Mouse (Mus musculus): ENCODE measurements at regions not wholly inside any gene's neighbourhood (a gene's known extent, or its start where the extent isn't known, plus 50 kb on each side); places are given as distances from the start of the nearest gene placed in this dataset.
A peak's percentile ranks its signal among the peaks of the same experiment; 100 is the strongest.

- 34% methylated on average over 8 of the region's 8 CpGs for whole genome bisulfite sequencing
- TF ChIP-seq EP300 (IDR thresholded peaks at IDR 0.05): no peak
- no peak for TF ChIP-seq CTCF (IDR thresholded peaks at IDR 0.05)
- ATAC-seq: 0 out of 2 replicates have a peak, but pooled peaks have one; percentile 40
- no peaks in the 10 kb centered on the region; the same call in 1 of the 2 replicates for H3K4me1 ChIP-seq (ENCODE audit: insufficient read depth, low read depth, low read length)
- H3K4me3 ChIP-seq (ENCODE audit: low read depth, low read length): no peak overlapping the region
- no peaks in the 10 kb centered on the region for H3K27me3 ChIP-seq (replicated peaks; ENCODE audit: insufficient read depth, low read length)
- H3K9me3 ChIP-seq (ENCODE audit: low read length): no peaks in the 10 kb centered on the region
- no peak overlapping the region for H3K9ac ChIP-seq (replicated peaks; ENCODE audit: low read depth)
- H3K4me2 ChIP-seq (replicated peaks; ENCODE audit: low read depth, low read length): no peak overlapping the region
- no peaks in the 10 kb centered on the region for H3K36me3 ChIP-seq (ENCODE audit: insufficient read depth, low read length)
- H3K27ac ChIP-seq (ENCODE audit: low read length): no peak overlapping the region
- peak; percentile 58 for DNase-seq (ENCODE audit: low spot score)
Observed at GRCm38 (mm10) chr3:21649885-21650469, 426.5 kb upstream of the Tbl1xr1 start.

GRCm38 (mm10) chr3:21655301-21655700, 421.2 kb upstream of the Tbl1xr1 start:
- no peak for TF ChIP-seq CTCF (IDR thresholded peaks at IDR 0.05)
- TF ChIP-seq EP300 (IDR thresholded peaks at IDR 0.05): no peak
- Histone ChIP-seq H3K36me3 (ENCODE audit: insufficient read depth, low read length) (no peaks in the 10 kb centered on the region), H3K27me3 (replicated peaks; ENCODE audit: insufficient read depth, low read length) (no peaks in the 10 kb centered on the region), H3K4me2 (replicated peaks; ENCODE audit: low read depth, low read length) (no peak overlapping the region), H3K4me3 (ENCODE audit: low read depth, low read length) (no peak overlapping the region), H3K9me3 (ENCODE audit: low read length) (0 out of 2 replicates have a peak, but pooled peaks cover 5% of the 10 kb centered on the region), H3K27ac (ENCODE audit: low read length) (no peak overlapping the region), H3K9ac (replicated peaks; ENCODE audit: low read depth) (no peak overlapping the region), H3K4me1 (ENCODE audit: insufficient read depth, low read depth, low read length) (no peaks in the 10 kb centered on the region)
- WGBS: 93% methylated on average over 2 of the region's 2 CpGs
- no peak for DNase-seq (ENCODE audit: low spot score)
- ATAC-seq: no peak

- Histone ChIP-seq H3K27me3 (replicated peaks; ENCODE audit: insufficient read depth, low read length) (no peaks in the 10 kb centered on the region), H3K9ac (replicated peaks; ENCODE audit: low read depth) (no peak overlapping the region), H3K9me3 (ENCODE audit: low read length) (no peaks in the 10 kb centered on the region), H3K36me3 (ENCODE audit: insufficient read depth, low read length) (no peaks in the 10 kb centered on the region), H3K27ac (ENCODE audit: low read length) (no peak overlapping the region), H3K4me2 (replicated peaks; ENCODE audit: low read depth, low read length) (no peak overlapping the region), H3K4me1 (ENCODE audit: insufficient read depth, low read depth, low read length) (0 out of 2 replicates have a peak, but pooled peaks cover 3% of the 10 kb centered on the region), H3K4me3 (ENCODE audit: low read depth, low read length) (no peak overlapping the region)
- TF ChIP-seq EP300 (IDR thresholded peaks at IDR 0.05) (no peak), CTCF (IDR thresholded peaks at IDR 0.05) (no peak)
- 61% methylated on average over 5 of the region's 5 CpGs for WGBS
- DNase-seq (ENCODE audit: low spot score): peak; percentile 29
- ATAC-seq: no peak
Observed at GRCm38 (mm10) chr3:21667349-21668143, 408.9 kb upstream of the Tbl1xr1 start.

GRCm38 (mm10) chr3:21671885-21672284, 404.6 kb upstream of the Tbl1xr1 start:
- DNase-seq (ENCODE audit: low spot score) (no peak), ATAC-seq (no peak)
- 75% methylated on average over 2 of the region's 2 CpGs for WGBS
- no peak overlapping the region for H3K9ac ChIP-seq (replicated peaks; ENCODE audit: low read depth)
- H3K4me2 ChIP-seq (replicated peaks; ENCODE audit: low read depth, low read length): no peak overlapping the region
- no peak overlapping the region for H3K27ac ChIP-seq (ENCODE audit: low read length)
- 0 out of 2 replicates have a peak, but pooled peaks cover 3% of the 10 kb centered on the region for H3K4me1 ChIP-seq (ENCODE audit: insufficient read depth, low read depth, low read length)
- H3K27me3 ChIP-seq (replicated peaks; ENCODE audit: insufficient read depth, low read length): no peaks in the 10 kb centered on the region
- no peak overlapping the region for H3K4me3 ChIP-seq (ENCODE audit: low read depth, low read length)
- TF ChIP-seq EP300 (IDR thresholded peaks at IDR 0.05) (no peak), CTCF (IDR thresholded peaks at IDR 0.05) (no peak)
- no peaks in the 10 kb centered on the region for H3K36me3 ChIP-seq (ENCODE audit: insufficient read depth, low read length)
- H3K9me3 ChIP-seq (ENCODE audit: low read length): no peaks in the 10 kb centered on the region

- Histone ChIP-seq H3K36me3 (ENCODE audit: insufficient read depth, low read length) (no peaks in the 10 kb centered on the region), H3K27me3 (replicated peaks; ENCODE audit: insufficient read depth, low read length) (no peaks in the 10 kb centered on the region), H3K9ac (replicated peaks; ENCODE audit: low read depth) (no peak overlapping the region), H3K4me2 (replicated peaks; ENCODE audit: low read depth, low read length) (no peak overlapping the region), H3K9me3 (ENCODE audit: low read length) (no peaks in the 10 kb centered on the region), H3K4me1 (ENCODE audit: insufficient read depth, low read depth, low read length) (0 out of 2 replicates have a peak, but pooled peaks cover 2% of the 10 kb centered on the region), H3K4me3 (ENCODE audit: low read depth, low read length) (no peak overlapping the region), H3K27ac (ENCODE audit: low read length) (no peak overlapping the region)
- ATAC-seq: no peak; the same call in 1 of the 2 replicates
- WGBS: 72% methylated on average over 2 of the region's 2 CpGs
- DNase-seq (ENCODE audit: low spot score): peak; percentile 36
- no peak for TF ChIP-seq EP300 (IDR thresholded peaks at IDR 0.05)
- no peak for TF ChIP-seq CTCF (IDR thresholded peaks at IDR 0.05)
Observed at GRCm38 (mm10) chr3:21672492-21672891, 404.0 kb upstream of the Tbl1xr1 start.

- Histone ChIP-seq H3K4me2 (replicated peaks; ENCODE audit: low read depth, low read length) (no peak overlapping the region), H3K4me1 (ENCODE audit: insufficient read depth, low read depth, low read length) (no peaks in the 10 kb centered on the region), H3K36me3 (ENCODE audit: insufficient read depth, low read length) (no peaks in the 10 kb centered on the region), H3K4me3 (ENCODE audit: low read depth, low read length) (no peak overlapping the region), H3K9ac (replicated peaks; ENCODE audit: low read depth) (no peak overlapping the region), H3K27me3 (replicated peaks; ENCODE audit: insufficient read depth, low read length) (no peaks in the 10 kb centered on the region), H3K27ac (ENCODE audit: low read length) (no peak overlapping the region), H3K9me3 (ENCODE audit: low read length) (no peaks in the 10 kb centered on the region)
- WGBS: 89% methylated on average over 2 of the region's 2 CpGs
- ATAC-seq (no peak), DNase-seq (ENCODE audit: low spot score) (no peak)
- TF ChIP-seq EP300 (IDR thresholded peaks at IDR 0.05) (no peak), CTCF (IDR thresholded peaks at IDR 0.05) (no peak)
Observed at GRCm38 (mm10) chr3:21673466-21673865, 403.0 kb upstream of the Tbl1xr1 start.
